Mouse (Mus musculus): ENCODE data around the gene Lima1.

The Lima1 gene

GRCm38 (mm10) chr15:99866450-99867221, 8.6 kb downstream of the Lima1 start:
- DNase-seq (ENCODE audit: low read depth, low spot score): no peak

GRCm38 (mm10) chr15:99865942-99866341, 9.3 kb downstream of the Lima1 start:
- DNase-seq (ENCODE audit: low read depth, low spot score): no peak

- no peak for DNase-seq (ENCODE audit: low read depth, low spot score)
Measured at GRCm38 (mm10) chr15:99865494-99865941, 9.7 kb downstream of the Lima1 start.

- no peak for DNase-seq (ENCODE audit: low read depth, low spot score)
Measured at GRCm38 (mm10) chr15:99865046-99865445, 10.2 kb downstream of the Lima1 start.

- no peak for DNase-seq (ENCODE audit: low read depth, low spot score)
Measured at GRCm38 (mm10) chr15:99863786-99864185, 11.5 kb downstream of the Lima1 start.

- DNase-seq (ENCODE audit: low read depth, low spot score): no peak
Measured at GRCm38 (mm10) chr15:99863358-99863757, 11.9 kb downstream of the Lima1 start.

- DNase-seq (ENCODE audit: low read depth, low spot score): no peak
Measured at GRCm38 (mm10) chr15:99862473-99862872, 12.8 kb downstream of the Lima1 start.

- peak; percentile 39 for DNase-seq (ENCODE audit: low read depth, low spot score)
Measured at GRCm38 (mm10) chr15:99861955-99862354, 13.3 kb downstream of the Lima1 start.

- DNase-seq (ENCODE audit: low read depth, low spot score): no peak
Measured at GRCm38 (mm10) chr15:99861536-99861935, 13.7 kb downstream of the Lima1 start.

GRCm38 (mm10) chr15:99859644-99860392, 15.4 kb downstream of the Lima1 start:
- no peak for DNase-seq (ENCODE audit: low read depth, low spot score)

GRCm38 (mm10) chr15:99857479-99857878, 17.8 kb downstream of the Lima1 start:
- no peak for DNase-seq (ENCODE audit: low read depth, low spot score)

GRCm38 (mm10) chr15:99855119-99855518, 20.1 kb downstream of the Lima1 start:
- no peak for DNase-seq (ENCODE audit: low read depth, low spot score)

GRCm38 (mm10) chr15:99852606-99853237, 22.5 kb downstream of the Lima1 start:
- DNase-seq (ENCODE audit: low read depth, low spot score): no peak

- DNase-seq (ENCODE audit: low read depth, low spot score): no peak
Measured at GRCm38 (mm10) chr15:99850265-99850664, 25.0 kb downstream of the Lima1 start.

- peak; percentile 69 for DNase-seq (ENCODE audit: low read depth, low spot score)
Measured at GRCm38 (mm10) chr15:99847937-99848336, 27.3 kb downstream of the Lima1 start.

- DNase-seq (ENCODE audit: low read depth, low spot score): no peak
Measured at GRCm38 (mm10) chr15:99847207-99847881, 27.9 kb downstream of the Lima1 start.

GRCm38 (mm10) chr15:99846633-99847032, 28.6 kb downstream of the Lima1 start:
- no peak for DNase-seq (ENCODE audit: low read depth, low spot score)

- DNase-seq (ENCODE audit: low read depth, low spot score): no peak
Measured at GRCm38 (mm10) chr15:99843856-99844255, 31.4 kb downstream of the Lima1 start.

GRCm38 (mm10) chr15:99839910-99840309, 35.3 kb downstream of the Lima1 start:
- DNase-seq (ENCODE audit: low read depth, low spot score): no peak

- DNase-seq (ENCODE audit: low read depth, low spot score): no peak
Measured at GRCm38 (mm10) chr15:99839165-99839840, 36.0 kb downstream of the Lima1 start.

- DNase-seq (ENCODE audit: low read depth, low spot score): no peak
Measured at GRCm38 (mm10) chr15:99837561-99837960, 37.7 kb downstream of the Lima1 start.
